In the genomic region with DNA sequence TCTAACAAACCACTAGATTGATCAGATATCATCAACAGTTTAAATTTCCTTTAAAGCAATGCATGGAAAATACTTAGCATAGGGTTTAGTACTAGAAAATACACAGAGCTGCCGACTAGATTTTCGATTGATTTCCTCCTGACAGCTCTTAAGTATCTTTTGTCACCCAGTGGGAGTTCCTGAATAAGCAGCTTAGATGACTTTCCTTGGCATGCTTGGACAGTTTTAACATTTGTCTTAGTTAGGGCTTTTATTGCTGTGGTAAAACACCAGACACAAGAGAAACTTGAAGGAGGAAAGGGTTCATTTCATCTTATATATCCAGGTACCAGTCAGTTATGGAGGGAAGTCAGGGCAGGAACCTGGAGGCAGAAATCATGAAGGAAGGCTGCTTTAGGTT, we compare ENCODE assay signal across 28 mouse cellular contexts.
"Had no signal": no experiment of that assay in that cellular context is flagged by ENCODE, and none has a peak within 500 bp of the region (broad histone marks: within the 10 kb centered on the region; RNA-seq: fewer than 3 reads in every experiment).

No protein-coding gene starts in this region.

- H3K36me3 ChIP-seq: embryonic facial prominence, embryonic 10.5 days; embryonic facial prominence, embryonic 12.5 days; embryonic facial prominence, embryonic 13.5 days; embryonic facial prominence, embryonic 15.5 days; forebrain, embryonic 10.5 days; forebrain, embryonic 12.5 days; forebrain, embryonic 15.5 days had no signal

- ATAC-seq: forebrain, embryonic 13.5 days; forebrain, embryonic 14.5 days; forebrain, embryonic 15.5 days; forebrain, embryonic 16.5 days; forebrain, postnatal 0 days had no signal

- H3K4me1 ChIP-seq: embryonic facial prominence, embryonic 10.5 days; embryonic facial prominence, embryonic 12.5 days; embryonic facial prominence, embryonic 13.5 days; embryonic facial prominence, embryonic 15.5 days; forebrain, embryonic 12.5 days; forebrain, embryonic 13.5 days; forebrain, embryonic 15.5 days had no signal

- H3K4me3 ChIP-seq: embryonic facial prominence, embryonic 10.5 days; embryonic facial prominence, embryonic 12.5 days; embryonic facial prominence, embryonic 13.5 days; embryonic facial prominence, embryonic 15.5 days; erythroblast, embryonic 14.5 days; forebrain, embryonic 10.5 days; forebrain, embryonic 12.5 days; forebrain, embryonic 13.5 days; forebrain, embryonic 15.5 days; gastrocnemius, adult 2 months had no signal

- H3K4me2 ChIP-seq: embryonic facial prominence, embryonic 12.5 days; embryonic facial prominence, embryonic 13.5 days; embryonic facial prominence, embryonic 15.5 days; forebrain, embryonic 12.5 days; forebrain, embryonic 13.5 days; forebrain, embryonic 15.5 days had no signal

- H3K27ac ChIP-seq: embryonic facial prominence, embryonic 10.5 days; embryonic facial prominence, embryonic 12.5 days; embryonic facial prominence, embryonic 13.5 days; embryonic facial prominence, embryonic 15.5 days; forebrain, embryonic 10.5 days; forebrain, embryonic 12.5 days; forebrain, embryonic 13.5 days; forebrain, embryonic 15.5 days; gastrocnemius, adult 2 months had no signal

- H3K27me3 ChIP-seq: embryonic facial prominence, embryonic 12.5 days; embryonic facial prominence, embryonic 13.5 days; embryonic facial prominence, embryonic 15.5 days; forebrain, embryonic 12.5 days; forebrain, embryonic 13.5 days; forebrain, embryonic 15.5 days had no signal

- H3K9me3 ChIP-seq: embryonic facial prominence, embryonic 10.5 days; embryonic facial prominence, embryonic 12.5 days; embryonic facial prominence, embryonic 13.5 days; embryonic facial prominence, embryonic 15.5 days; forebrain, embryonic 10.5 days; forebrain, embryonic 12.5 days; forebrain, embryonic 13.5 days; forebrain, embryonic 15.5 days had no signal

- DNase-seq: cerebellum, adult 18-20 months; cerebellum, adult 2 months; cerebellum, adult 8-10 months; cerebellum, adult 9-10 months; cerebellum, adult 9-11 months; cerebellum, postnatal 10 days; cerebellum, postnatal 14 days; cerebellum, postnatal 25 days; cerebellum, postnatal 36 days; embryo, embryonic 11 days; forebrain, postnatal 0 days; gastrocnemius, adult 2 months; gastrocnemius, postnatal 10 days; gastrocnemius, postnatal 14 days; gastrocnemius, postnatal 25 days; gastrocnemius, postnatal 36 days; heart, adult 11 months had no signal

- H3K9ac ChIP-seq: embryonic facial prominence, embryonic 12.5 days; embryonic facial prominence, embryonic 13.5 days; embryonic facial prominence, embryonic 15.5 days; forebrain, embryonic 12.5 days; forebrain, embryonic 13.5 days; forebrain, embryonic 15.5 days; forebrain, postnatal 0 days had no signal
